Mouse (Mus musculus) kidney, postnatal 36 days (tissue): ENCODE measurements at regions not wholly inside any gene's neighbourhood (a gene's known extent, or its start where the extent isn't known, plus 50 kb on each side); places are given as distances from the start of the nearest gene placed in this dataset.
A peak's percentile ranks its signal among the peaks of the same experiment; 100 is the strongest.

Experiments
- DNase-seq, 2 experiments: peaks; one replicate each; pipeline ENCODE4 v3.0.0; 2021 to 2022; ENCODE audit warnings: mixed read lengths in 2 of 2

- DNase-seq, result no peak
Measured at GRCm38 (mm10) chr8:89747726-89748125, 600.4 kb downstream of the Tox3 start.

GRCm38 (mm10) chr8:89744267-89745028 is 603.7 kb downstream of the Tox3 start:
- DNase-seq, result no peak

- no peak for DNase-seq
Measured at GRCm38 (mm10) chr8:89738657-89739056, 609.5 kb downstream of the Tox3 start.

- no peak for DNase-seq
Measured at GRCm38 (mm10) chr8:89737636-89738035, 610.5 kb downstream of the Tox3 start.

- no peak for DNase-seq
Measured at GRCm38 (mm10) chr8:89727252-89727651, 620.9 kb downstream of the Tox3 start.

GRCm38 (mm10) chr8:89721684-89722305 is 626.3 kb downstream of the Tox3 start:
- no peak for DNase-seq

GRCm38 (mm10) chr8:89713880-89714279 is 634.3 kb downstream of the Tox3 start:
- no peak for DNase-seq

- DNase-seq, result no peak
Measured at GRCm38 (mm10) chr8:89707341-89707928, 640.7 kb downstream of the Tox3 start.

- no peak for DNase-seq
Measured at GRCm38 (mm10) chr8:89685696-89686095, 641.7 kb upstream of the Sall1 start.

- DNase-seq, result no peak
Measured at GRCm38 (mm10) chr8:89680937-89681336, 637.0 kb upstream of the Sall1 start.

- no peak for DNase-seq
Measured at GRCm38 (mm10) chr8:89680341-89680740, 636.4 kb upstream of the Sall1 start.

GRCm38 (mm10) chr8:89679551-89679950 is 635.6 kb upstream of the Sall1 start:
- DNase-seq, result no peak

GRCm38 (mm10) chr8:89677266-89677665 is 633.3 kb upstream of the Sall1 start:
- no peak for DNase-seq

GRCm38 (mm10) chr8:89673911-89674310 is 629.9 kb upstream of the Sall1 start:
- DNase-seq, result no peak

- DNase-seq, result no peak
Measured at GRCm38 (mm10) chr8:89672631-89673030, 628.7 kb upstream of the Sall1 start.

GRCm38 (mm10) chr8:89664911-89665689 is 621.1 kb upstream of the Sall1 start:
- no peak for DNase-seq

GRCm38 (mm10) chr8:89663859-89664258 is 619.9 kb upstream of the Sall1 start:
- peak; percentile 10 to 16 for DNase-seq

GRCm38 (mm10) chr8:89658998-89659944 is 615.3 kb upstream of the Sall1 start:
- DNase-seq, result no peak

GRCm38 (mm10) chr8:89655369-89655768 is 611.4 kb upstream of the Sall1 start:
- DNase-seq, result no peak

- DNase-seq, result no peak
Measured at GRCm38 (mm10) chr8:89649207-89649890, 605.4 kb upstream of the Sall1 start.

GRCm38 (mm10) chr8:89646946-89647345 is 603.0 kb upstream of the Sall1 start:
- no peak for DNase-seq
